14 mouse cellular contexts compared by ENCODE assay signal in the genomic region with DNA sequence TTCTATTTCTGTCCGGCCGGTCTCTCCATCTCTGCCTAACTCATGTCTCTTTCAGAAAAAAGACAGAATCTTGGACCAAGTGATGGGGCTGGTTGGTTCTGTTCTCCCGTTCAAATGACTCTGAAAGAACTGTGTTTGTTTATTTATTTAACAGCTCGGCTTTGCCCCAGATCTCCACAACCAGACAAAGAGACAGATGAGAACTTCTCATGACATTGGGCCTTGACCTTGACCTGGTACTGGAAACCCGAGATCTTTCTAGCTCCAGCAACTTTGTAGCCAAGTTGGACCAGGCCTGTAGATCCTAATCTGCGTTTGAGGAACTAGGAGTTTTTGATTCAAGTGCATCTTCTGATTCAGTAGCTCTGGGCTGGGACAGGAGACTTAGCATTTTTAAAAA.
"Had no signal": no experiment of that assay in that cellular context is flagged by ENCODE, and none has a peak within 500 bp of the region (broad histone marks: within the 10 kb centered on the region; RNA-seq: fewer than 3 reads in every experiment).

No protein-coding gene starts in this region.

- H3K9ac ChIP-seq: intestine, embryonic 15.5 days; liver, embryonic 14.5 days; liver, postnatal 0 days had no signal

- DNase-seq: kidney, adult 18-20 months; kidney, postnatal 36 days; layer of hippocampus, postnatal 36 days; liver, postnatal 0 days; midbrain, embryonic 14.5 days; right cerebral cortex, postnatal 14 days; right cerebral cortex, postnatal 4 days; thymus, adult 18-20 months; thymus, postnatal 36 days had no signal

- H3K27me3 ChIP-seq: intestine, embryonic 15.5 days had no signal

- H3K9me3 ChIP-seq: intestine, embryonic 15.5 days had no signal

- ATAC-seq: intestine, embryonic 15.5 days; liver, postnatal 0 days had no signal

- H3K36me3 ChIP-seq: intestine, embryonic 15.5 days had no signal

- H3K4me3 ChIP-seq: intestine, embryonic 15.5 days; left cerebral cortex, adult 2 months had no signal

- H3K4me1 ChIP-seq: intestine, embryonic 15.5 days had no signal

- H3K4me2 ChIP-seq: intestine, embryonic 15.5 days; midbrain, embryonic 11.5 days had no signal

- H3K27ac ChIP-seq: intestine, embryonic 15.5 days; left cerebral cortex, adult 2 months; liver, embryonic 14.5 days; stomach, postnatal 0 days had no signal
